Mouse (Mus musculus) liver, embryonic 14 days (tissue): ENCODE data around the gene Pskh1. TPM values are rescaled to one million over a fixed set of nuclear protein-coding genes. Genes with fewer than 3 reads are reported as not detected.

Experiments
- polyA plus RNA-seq: library from polyadenylated mRNA; depleted of rRNA; stranded (reverse); fragments of >200 nt; gene quantifications from 2 replicates; pipeline ENCODE4 v1.2.3, GENCODE M21; 2012; rRNA removed

Pskh1 gene
- 8.4 and 9.5 TPM in 2 replicates for polyA plus RNA-seq

DNA sequence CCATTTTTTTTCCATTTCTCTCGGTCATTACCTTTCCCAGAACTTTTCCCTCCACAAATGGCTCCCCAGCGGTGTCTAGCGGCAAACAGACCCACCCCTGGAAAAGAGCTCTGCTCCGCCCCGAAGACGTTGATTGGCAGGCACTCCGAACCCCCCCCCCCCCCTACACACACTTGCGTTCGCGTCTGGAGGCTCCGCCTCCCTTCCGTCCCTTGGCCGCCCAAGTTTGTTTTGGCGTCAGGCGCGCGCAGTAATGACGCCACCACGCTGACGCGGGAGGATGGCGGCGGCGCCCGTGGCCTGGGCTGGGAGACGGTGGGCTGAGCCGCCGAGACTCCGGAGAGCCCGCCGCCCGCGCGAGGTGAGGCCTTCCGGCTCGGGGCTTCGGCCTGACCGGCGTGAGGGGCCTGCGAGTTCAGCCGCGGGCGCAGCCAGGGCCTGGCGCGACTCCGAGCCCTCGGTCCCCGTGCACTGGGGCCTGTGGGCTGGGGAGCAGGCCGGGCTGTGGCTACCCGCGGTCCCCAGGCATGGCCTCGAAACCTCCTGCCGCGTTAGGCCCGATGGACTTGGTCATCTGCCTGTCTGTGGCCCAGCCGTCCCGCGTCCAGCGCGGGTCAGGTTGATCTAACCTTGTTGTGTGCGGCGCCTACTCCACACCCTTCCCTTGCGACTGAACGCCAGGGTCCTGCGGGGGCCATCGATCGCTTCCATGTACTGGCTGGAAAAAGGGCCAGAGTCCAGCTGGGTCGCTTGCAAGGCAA is at the start of gene Pskh1:
Gene Pskh1, plus strand, starts transcription at position 262 of the 761 bp plus-strand sequence.

GRCm38 (mm10) chr8:105853178-105853577 is 47.1 kb upstream of the Pskh1 start, which contains the start of gene Cenpt:
Gene Cenpt (minus strand): TSS chr8:105853278.

GRCm38 (mm10) chr8:105854715-105855216 is 45.5 kb upstream of the Pskh1 start, which contains the start of gene Thap11:
Gene Thap11 (plus strand): TSS chr8:105855132.

GRCm38 (mm10) chr8:105860143-105860981 is 39.9 kb upstream of the Pskh1 start, which contains the start of gene Nutf2:
Gene Nutf2 (plus strand): TSS chr8:105860580.

DNA sequence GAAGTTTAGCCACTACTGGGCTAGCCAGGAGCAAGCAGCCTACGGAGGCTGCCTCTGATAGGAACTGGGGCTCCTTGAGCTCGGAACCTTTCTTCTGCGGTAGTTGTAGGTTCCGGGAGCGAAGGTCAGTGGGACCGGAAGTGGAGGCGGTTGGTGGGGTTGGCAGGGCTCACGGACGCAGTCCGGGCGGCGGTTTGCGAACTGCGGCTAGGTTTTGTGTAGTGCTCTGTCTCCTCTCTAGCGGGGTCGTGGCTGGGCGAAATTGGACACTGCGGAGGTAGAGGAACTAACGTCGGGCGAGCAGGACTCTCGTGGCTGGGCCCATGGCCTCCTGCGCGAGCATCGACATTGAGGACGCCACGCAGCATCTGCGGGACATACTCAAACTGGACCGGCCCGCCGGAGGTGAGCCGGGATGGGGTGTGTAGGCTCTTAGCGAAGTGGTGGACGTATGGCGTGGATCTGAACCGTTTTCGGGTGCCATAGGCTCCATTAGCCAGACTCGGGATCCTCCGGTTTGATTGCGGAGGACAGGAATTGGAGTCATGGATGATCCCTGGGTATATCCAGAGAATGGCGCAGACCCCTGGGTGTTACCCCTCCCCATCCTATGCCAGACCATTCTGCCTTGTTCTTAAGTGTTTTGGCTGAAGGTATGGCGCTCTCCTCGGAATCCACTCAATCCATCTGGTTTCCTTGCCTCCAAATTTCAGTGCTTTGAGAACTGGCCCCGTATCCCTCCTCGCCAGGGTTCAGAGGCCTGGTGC is 19.3 kb upstream of the Pskh1 start, which contains the start of gene Edc4:
Gene Edc4, plus strand, starts transcription at position 128 of the 767 bp plus-strand sequence.

GRCm38 (mm10) chr8:105893339-105893738 is 6.9 kb upstream of the Pskh1 start, which contains the start of gene Nrn1l:
Gene Nrn1l (plus strand): TSS chr8:105893567.

DNA sequence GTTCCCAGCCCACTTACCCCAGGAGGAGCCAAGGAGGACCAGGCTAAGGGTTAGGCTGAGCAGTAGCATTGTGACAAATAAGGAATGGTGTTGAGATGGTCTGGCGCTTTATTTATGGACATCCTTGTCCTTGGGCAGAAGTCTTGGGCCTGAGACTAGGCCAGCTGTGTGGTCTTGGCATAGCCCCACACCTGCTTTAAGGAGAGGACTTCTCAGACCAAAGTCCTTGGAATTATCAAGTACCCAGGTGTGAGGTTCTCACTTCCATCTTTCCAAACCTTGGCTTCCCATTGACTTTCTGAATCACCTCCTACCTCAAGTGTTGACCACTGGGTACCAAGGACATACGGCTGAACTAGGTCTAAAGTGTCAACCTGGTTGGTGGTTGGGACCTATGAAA is 33.5 kb downstream of the Pskh1 start, which contains the start of gene Ctrl:
Gene Ctrl, minus strand, starts transcription at position 101 of the 400 bp plus-strand sequence.

DNA sequence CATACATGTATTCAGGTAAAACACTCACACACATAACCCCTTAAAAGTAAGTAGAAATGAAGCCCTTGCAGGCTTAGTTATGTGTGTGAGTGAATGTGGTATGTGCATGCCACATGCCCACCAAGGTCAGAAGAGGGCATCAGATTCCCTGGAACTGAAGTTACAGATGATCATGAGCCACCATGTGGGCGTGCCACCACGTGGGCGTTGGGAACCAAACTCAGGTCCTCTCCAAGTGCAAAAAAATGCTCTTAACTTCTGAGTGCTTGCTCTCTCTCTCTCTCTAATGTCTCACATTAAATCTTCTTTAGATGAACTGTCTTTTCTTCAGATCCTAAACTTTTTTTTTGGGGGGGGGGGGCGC is 38.0 kb downstream of the Pskh1 start, which contains the start of gene Psmb10:
Gene Psmb10, minus strand, starts transcription at position 139 of the 364 bp plus-strand sequence.

GRCm38 (mm10) chr8:105943321-105943739 is 43.1 kb downstream of the Pskh1 start, which contains the start of gene Lcat:
Gene Lcat (minus strand): TSS chr8:105943382.

DNA sequence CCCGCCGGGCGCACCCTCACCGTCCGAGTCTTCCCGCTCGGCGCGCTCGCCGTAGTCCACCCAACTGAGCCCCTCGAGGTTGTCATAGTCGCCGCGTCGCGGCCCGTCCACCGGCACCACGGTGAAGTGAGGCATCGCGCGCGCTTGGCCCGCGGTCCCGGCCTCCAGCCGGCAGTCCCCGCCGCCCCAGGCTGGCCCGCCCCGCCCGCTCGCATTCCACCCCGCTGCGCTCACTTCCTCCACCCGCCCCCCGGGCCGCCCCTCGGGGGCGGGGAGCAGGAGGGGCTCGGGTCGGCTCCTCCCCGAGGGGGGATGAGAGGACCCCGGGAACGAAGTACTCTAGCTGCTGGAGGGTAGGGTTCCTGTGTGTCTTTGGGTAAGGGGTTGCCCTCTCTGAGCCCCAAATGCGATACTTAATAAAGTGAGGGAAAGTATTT is 65.7 kb downstream of the Pskh1 start, which contains the start of gene Slc12a4:
Gene Slc12a4, minus strand, starts transcription at position 193 of the 437 bp plus-strand sequence.

DNA sequence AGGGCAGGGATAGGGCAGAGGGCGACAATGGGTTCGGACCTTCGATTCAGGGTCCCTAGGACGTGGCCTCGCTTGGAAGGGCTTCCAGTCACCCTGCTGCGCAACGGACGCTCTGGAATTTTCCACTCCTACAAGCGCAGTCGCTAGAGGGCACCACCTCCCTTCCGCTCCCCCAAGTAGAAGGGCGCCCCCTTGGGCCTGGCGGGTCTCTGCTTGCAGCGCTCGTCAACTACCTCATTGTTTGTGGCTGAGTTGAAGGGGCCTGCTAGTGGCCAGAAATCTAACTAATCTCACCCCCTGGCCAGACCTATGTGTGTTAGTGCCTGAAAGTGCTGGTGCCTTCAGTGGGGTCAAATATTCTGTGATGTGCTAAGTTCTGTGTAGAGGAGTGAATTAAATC is 79.1 kb downstream of the Pskh1 start, which contains the start of gene Dpep3:
Gene Dpep3, minus strand, starts transcription at position 105 of the 400 bp plus-strand sequence.

Other genes with a start within 250 kb of the Pskh1 start
- gene Carmil2, start 214.2 kb upstream of the Pskh1 start, polyA plus RNA-seq, result 1.00 and 1.8 TPM in 2 replicates
- gene Acd, start 199.3 kb upstream of the Pskh1 start, polyA plus RNA-seq, result 8.2 and 9.3 TPM in 2 replicates
- 5.7 TPM in 2 replicates for gene Pard6a, start 199.3 kb upstream of the Pskh1 start, polyA plus RNA-seq
- 0.03 TPM in 1 of 2 replicates, not detected in the other for gene 4933405L10Rik, start 192.8 kb upstream of the Pskh1 start, polyA plus RNA-seq
- gene Enkd1, start 192.2 kb upstream of the Pskh1 start, polyA plus RNA-seq, result 7.6 and 8.1 TPM in 2 replicates
- gene Gfod2, start 141.8 kb upstream of the Pskh1 start, polyA plus RNA-seq, result 1.0 and 1.1 TPM in 2 replicates
- 48.1 and 64.7 TPM in 2 replicates for gene Ranbp10, start 73.1 kb upstream of the Pskh1 start, polyA plus RNA-seq
- 0.02 and 0.06 TPM in 2 replicates for gene Tsnaxip1, start 72.7 kb upstream of the Pskh1 start, polyA plus RNA-seq
- gene Cenpt, start 47.2 kb upstream of the Pskh1 start, polyA plus RNA-seq, result 22.0 and 25.8 TPM in 2 replicates
- gene Thap11, start 45.3 kb upstream of the Pskh1 start, polyA plus RNA-seq, result 22.2 and 26.2 TPM in 2 replicates
- 90.9 and 92.1 TPM in 2 replicates for gene Nutf2, start 39.9 kb upstream of the Pskh1 start, polyA plus RNA-seq
- 13.8 and 17.0 TPM in 2 replicates for gene Edc4, start 19.6 kb upstream of the Pskh1 start, polyA plus RNA-seq
- 0.24 and 0.25 TPM in 2 replicates for gene Nrn1l, start 6.9 kb upstream of the Pskh1 start, polyA plus RNA-seq
- gene Ctrl, start 33.4 kb downstream of the Pskh1 start, polyA plus RNA-seq, result 0.80 and 1.3 TPM in 2 replicates
- gene Psmb10, start 38.0 kb downstream of the Pskh1 start, polyA plus RNA-seq, result 47.4 and 48.3 TPM in 2 replicates
- 34.6 and 40.3 TPM in 2 replicates for gene Lcat, start 42.9 kb downstream of the Pskh1 start, polyA plus RNA-seq
- 9.7 and 10.8 TPM in 2 replicates for gene Slc12a4, start 65.7 kb downstream of the Pskh1 start, polyA plus RNA-seq
- not detected in 2 replicates for gene Dpep3, start 79.0 kb downstream of the Pskh1 start, polyA plus RNA-seq
- 8.4 and 9.4 TPM in 2 replicates for gene Dus2, start 90.9 kb downstream of the Pskh1 start, polyA plus RNA-seq
- gene Dpep2nb, start 105.5 kb downstream of the Pskh1 start, polyA plus RNA-seq, result not detected in 2 replicates
- gene Ddx28, start 111.4 kb downstream of the Pskh1 start, polyA plus RNA-seq, result 5.5 and 6.8 TPM in 2 replicates
- 10.2 and 11.7 TPM in 2 replicates for gene Nfatc3, start 158.4 kb downstream of the Pskh1 start, polyA plus RNA-seq
- gene Esrp2, start 236.5 kb downstream of the Pskh1 start, polyA plus RNA-seq, result 6.1 and 6.8 TPM in 2 replicates
- 3.0 and 3.3 TPM in 2 replicates for gene Pla2g15, start 250.0 kb downstream of the Pskh1 start, polyA plus RNA-seq